Mouse (Mus musculus): Measurements from ENCODE around the gene Tmem211.
A peak's percentile ranks its signal among the peaks of the same experiment; 100 is the strongest.

The Tmem211 gene

GRCm38 (mm10) chr5:113226632-113227102 is at the start of gene Tmem211:
Tmem211 (plus strand) TSS chr5:113226909.
- peak in 1 of 2 experiments; percentile 25 for DNase-seq (ENCODE audit: low spot score in 2 of 2)

- DNase-seq (ENCODE audit: low spot score in 2 of 2), result no peak
These were observed 47.3 kb upstream of the Tmem211 start for GRCm38 (mm10) chr5:113179451-113179842.

GRCm38 (mm10) chr5:113179843-113180682 is 46.6 kb upstream of the Tmem211 start:
- peak; percentile 40 to 54 for DNase-seq (ENCODE audit: low spot score in 2 of 2)

- DNase-seq (ENCODE audit: low spot score in 2 of 2), result no peak
These were observed 46.0 kb upstream of the Tmem211 start for GRCm38 (mm10) chr5:113180755-113181154.

- DNase-seq (ENCODE audit: low spot score in 2 of 2), result no peak
These were observed 45.3 kb upstream of the Tmem211 start for GRCm38 (mm10) chr5:113181441-113181840.

- no peak for DNase-seq (ENCODE audit: low spot score in 2 of 2)
These were observed 36.2 kb upstream of the Tmem211 start for GRCm38 (mm10) chr5:113190558-113190957.

GRCm38 (mm10) chr5:113191901-113192300 is 34.8 kb upstream of the Tmem211 start:
- no peak for DNase-seq (ENCODE audit: low spot score in 2 of 2)

GRCm38 (mm10) chr5:113193762-113194161 is 32.9 kb upstream of the Tmem211 start:
- no peak for DNase-seq (ENCODE audit: low spot score in 2 of 2)

- no peak for DNase-seq (ENCODE audit: low spot score in 2 of 2)
These were observed 31.3 kb upstream of the Tmem211 start for GRCm38 (mm10) chr5:113195451-113195850.

- no peak for DNase-seq (ENCODE audit: low spot score in 2 of 2)
These were observed 30.8 kb upstream of the Tmem211 start for GRCm38 (mm10) chr5:113195907-113196306.

GRCm38 (mm10) chr5:113196916-113197794 is 29.6 kb upstream of the Tmem211 start:
- no peak for DNase-seq (ENCODE audit: low spot score in 2 of 2)

- DNase-seq (ENCODE audit: low spot score in 2 of 2), result no peak
These were observed 27.5 kb upstream of the Tmem211 start for GRCm38 (mm10) chr5:113199126-113199771.

GRCm38 (mm10) chr5:113199772-113200134 is 27.0 kb upstream of the Tmem211 start:
- DNase-seq (ENCODE audit: low spot score in 2 of 2), result no peak

GRCm38 (mm10) chr5:113204193-113204592 is 22.5 kb upstream of the Tmem211 start:
- no peak for DNase-seq (ENCODE audit: low spot score in 2 of 2)

- no peak for DNase-seq (ENCODE audit: low spot score in 2 of 2)
These were observed 19.9 kb upstream of the Tmem211 start for GRCm38 (mm10) chr5:113206670-113207352.

GRCm38 (mm10) chr5:113208048-113208447 is 18.7 kb upstream of the Tmem211 start:
- no peak for DNase-seq (ENCODE audit: low spot score in 2 of 2)

- DNase-seq (ENCODE audit: low spot score in 2 of 2), result no peak
These were observed 17.9 kb upstream of the Tmem211 start for GRCm38 (mm10) chr5:113208622-113209400.

- no peak for DNase-seq (ENCODE audit: low spot score in 2 of 2)
These were observed 17.3 kb upstream of the Tmem211 start for GRCm38 (mm10) chr5:113209401-113209750.

GRCm38 (mm10) chr5:113209898-113210297 is 16.8 kb upstream of the Tmem211 start:
- no peak for DNase-seq (ENCODE audit: low spot score in 2 of 2)

GRCm38 (mm10) chr5:113210314-113210713 is 16.4 kb upstream of the Tmem211 start:
- no peak for DNase-seq (ENCODE audit: low spot score in 2 of 2)
